Mouse (Mus musculus): ENCODE data around the gene Nsun2. TPM values are rescaled to one million over a fixed set of nuclear protein-coding genes. Genes with fewer than 3 reads are reported as not detected.
"Not testable (repeated sequence)": the region's sequence is repeated elsewhere in the genome, so short reads cannot be mapped to it uniquely, and the experiment has no call there.

Gene Nsun2
- polyA plus RNA-seq, 1 experiment from 2014 or later = 98.7 TPM

DNA sequence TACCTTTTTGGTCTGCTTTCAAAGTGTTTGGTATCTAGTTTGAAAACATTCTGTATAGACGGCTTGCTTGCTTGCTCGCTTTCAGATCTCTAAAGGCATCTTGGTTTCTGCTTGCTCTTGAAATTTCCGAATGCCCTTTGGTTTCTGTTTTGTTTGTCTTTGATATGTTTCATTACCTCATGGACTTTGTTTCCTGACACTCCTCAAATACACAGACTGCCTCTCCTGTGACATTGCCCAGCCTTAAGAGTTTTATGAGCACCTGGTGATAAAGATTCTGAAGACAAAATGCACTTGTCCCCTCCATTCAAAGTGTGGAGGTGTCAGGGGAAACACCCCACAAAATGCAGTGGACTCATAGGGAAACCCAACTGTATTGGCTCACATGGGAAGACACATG is 30.4 kb downstream of the Nsun2 start:
- DNase-seq (ENCODE audit: low spot score) = no peak
- H3K4me3 ChIP-seq = no peak overlapping the region
- peaks cover 16% of the 10 kb centered on the region for H3K4me1 ChIP-seq (replicated peaks)
- no peak overlapping the region for H3K27ac ChIP-seq
- no peaks in the 10 kb centered on the region for H3K27me3 ChIP-seq (ENCODE audit: insufficient read depth, poor library complexity, severe bottlenecking)
- no peaks in the 10 kb centered on the region for H3K9me3 ChIP-seq
- 86% methylated on average over 3 of the region's 3 CpGs for WGBS
- no peaks in the 10 kb centered on the region for H3K36me3 ChIP-seq

GRCm38 (mm10) chr13:69564573-69564972 is 31.0 kb downstream of the Nsun2 start:
- Histone ChIP-seq H3K4me1 (replicated peaks) (peaks cover 11% of the 10 kb centered on the region), H3K4me3 (no peak overlapping the region), H3K27ac (no peak overlapping the region), H3K36me3 (no peaks in the 10 kb centered on the region), H3K9me3 (no peaks in the 10 kb centered on the region), H3K27me3 (ENCODE audit: insufficient read depth, poor library complexity, severe bottlenecking) (no peaks in the 10 kb centered on the region)
- DNase-seq (ENCODE audit: low spot score) = no peak

DNA sequence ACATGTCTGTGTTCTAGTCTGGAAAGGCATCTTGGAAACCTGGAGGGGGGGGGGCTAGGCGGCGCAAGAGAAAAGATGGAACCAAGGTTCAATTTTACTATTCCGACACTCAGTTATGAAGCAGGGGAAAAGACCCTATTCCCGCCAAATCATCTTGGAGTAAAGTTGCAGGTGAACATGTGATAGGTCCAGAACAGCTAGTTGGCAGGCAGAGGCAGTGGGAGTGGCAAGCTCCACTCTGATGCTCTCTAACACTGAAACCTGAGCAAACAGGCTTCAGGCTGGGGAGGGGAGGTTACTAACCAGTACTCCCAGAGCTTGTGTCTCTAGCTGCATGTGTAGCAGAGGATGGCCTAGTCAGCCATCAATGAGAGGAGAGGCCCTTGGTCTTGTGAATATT is 31.9 kb downstream of the Nsun2 start:
- not testable (repeated sequence) for DNase-seq (ENCODE audit: low spot score); H3K9me3 ChIP-seq; H3K27me3 ChIP-seq (ENCODE audit: insufficient read depth, poor library complexity, severe bottlenecking); H3K27ac ChIP-seq; H3K36me3 ChIP-seq; H3K4me1 ChIP-seq (replicated peaks); H3K4me3 ChIP-seq
- WGBS = 87% methylated on average over 4 of the region's 4 CpGs

DNA sequence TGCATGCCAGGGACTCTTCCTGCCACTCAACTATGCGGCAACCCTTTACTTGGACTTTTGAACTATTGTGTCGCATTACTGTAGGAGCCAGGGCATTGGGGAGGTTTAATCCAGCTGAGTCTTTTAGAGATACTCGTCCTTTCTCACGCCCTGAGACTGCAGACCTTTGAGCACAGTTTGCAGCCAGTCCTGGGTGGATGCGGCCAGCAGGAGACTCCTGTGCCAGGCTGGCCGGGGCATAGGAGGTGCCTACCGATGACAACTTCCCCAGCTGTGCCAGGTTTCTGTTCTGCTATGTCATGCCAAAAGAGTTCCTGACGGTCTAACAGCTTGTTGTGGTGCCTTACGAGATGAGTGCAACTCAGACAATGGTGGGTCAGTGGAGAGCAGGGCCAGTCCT is 35.7 kb downstream of the Nsun2 start:
- H3K36me3 ChIP-seq = no peaks in the 10 kb centered on the region
- H3K27ac ChIP-seq = no peak overlapping the region
- H3K9me3 ChIP-seq = no peaks in the 10 kb centered on the region
- no peak for DNase-seq (ENCODE audit: low spot score)
- no peaks in the 10 kb centered on the region for H3K27me3 ChIP-seq (ENCODE audit: insufficient read depth, poor library complexity, severe bottlenecking)
- H3K4me1 ChIP-seq (replicated peaks) = no peaks in the 10 kb centered on the region
- 86% methylated on average over 9 of the region's 9 CpGs for WGBS
- H3K4me3 ChIP-seq = no peak overlapping the region

GRCm38 (mm10) chr13:69572594-69572993 is 39.0 kb downstream of the Nsun2 start:
- Histone ChIP-seq H3K4me3 (no peak overlapping the region), H3K36me3 (no peaks in the 10 kb centered on the region), H3K4me1 (replicated peaks) (no peaks in the 10 kb centered on the region), H3K27me3 (ENCODE audit: insufficient read depth, poor library complexity, severe bottlenecking) (no peaks in the 10 kb centered on the region), H3K27ac (no peak overlapping the region), H3K9me3 (no peaks in the 10 kb centered on the region)
- WGBS = 91% methylated on average over 3 of the region's 3 CpGs
- DNase-seq (ENCODE audit: low spot score) = no peak

DNA sequence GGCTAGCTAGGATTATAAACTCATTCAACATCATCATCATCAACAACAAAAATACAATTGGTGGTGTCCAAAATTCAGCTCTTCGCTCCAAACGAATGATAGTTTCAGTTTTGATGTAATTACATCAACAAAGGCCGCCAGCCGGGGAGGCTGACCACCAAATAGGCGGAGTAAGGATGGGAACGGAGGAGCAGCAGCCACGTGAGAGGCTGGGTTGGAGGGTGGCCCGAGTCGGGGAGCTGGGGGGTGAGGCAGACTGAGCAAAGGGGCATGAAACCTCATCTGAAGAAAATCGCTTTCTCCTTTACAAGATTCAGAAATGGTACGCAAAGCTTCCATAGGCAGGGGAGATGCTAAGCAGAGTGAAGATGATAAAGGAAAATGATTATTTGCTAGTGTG is 43.1 kb downstream of the Nsun2 start:
- WGBS = 64% methylated on average over 11 of the region's 11 CpGs

GRCm38 (mm10) chr13:69577181-69577834 is 43.8 kb downstream of the Nsun2 start:
- no peaks in the 10 kb centered on the region for H3K9me3 ChIP-seq
- no peak overlapping the region for H3K27ac ChIP-seq
- H3K27me3 ChIP-seq (ENCODE audit: insufficient read depth, poor library complexity, severe bottlenecking) = no peaks in the 10 kb centered on the region
- 89% methylated on average over 16 of the region's 16 CpGs for WGBS
- no peak overlapping the region for H3K4me3 ChIP-seq
- DNase-seq (ENCODE audit: low spot score) = no peak
- H3K36me3 ChIP-seq = no peaks in the 10 kb centered on the region
- no peaks in the 10 kb centered on the region for H3K4me1 ChIP-seq (replicated peaks)

More for the DNA sequence above, 43.1 kb downstream of the Nsun2 start:
- Histone ChIP-seq H3K9me3 (no peaks in the 10 kb centered on the region), H3K4me1 (replicated peaks) (no peaks in the 10 kb centered on the region), H3K27me3 (ENCODE audit: insufficient read depth, poor library complexity, severe bottlenecking) (no peaks in the 10 kb centered on the region), H3K36me3 (no peaks in the 10 kb centered on the region), H3K4me3 (no peak overlapping the region), H3K27ac (no peak overlapping the region)
- no peak for DNase-seq (ENCODE audit: low spot score)

DNA sequence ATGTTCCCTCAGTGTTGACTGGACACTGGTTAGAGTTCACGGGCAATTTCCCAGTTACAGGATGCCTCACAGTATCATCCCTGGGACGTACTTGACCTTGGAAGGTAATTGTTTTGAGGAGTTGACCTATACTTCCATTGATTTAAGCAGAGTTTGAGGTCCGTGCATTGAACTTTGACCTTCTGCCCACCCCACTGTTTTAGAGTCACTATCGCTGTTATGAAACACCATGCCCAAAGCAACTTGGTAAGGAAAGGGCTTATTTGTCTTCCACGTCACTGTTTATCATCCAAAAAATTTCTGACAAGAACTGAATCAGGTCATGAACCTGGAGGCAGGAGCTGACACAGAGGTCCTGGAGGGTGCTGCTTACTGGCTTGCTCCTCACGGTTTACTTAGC is 48.9 kb downstream of the Nsun2 start:
- Histone ChIP-seq H3K4me1 (replicated peaks) (no peaks in the 10 kb centered on the region), H3K36me3 (no peaks in the 10 kb centered on the region; the same call in 1 of the 2 replicates), H3K27ac (no peak overlapping the region), H3K27me3 (ENCODE audit: insufficient read depth, poor library complexity, severe bottlenecking) (no peaks in the 10 kb centered on the region), H3K9me3 (no peaks in the 10 kb centered on the region), H3K4me3 (no peak overlapping the region)
- no peak for DNase-seq (ENCODE audit: low spot score)
- 86% methylated on average over 6 of the region's 6 CpGs for WGBS

DNA sequence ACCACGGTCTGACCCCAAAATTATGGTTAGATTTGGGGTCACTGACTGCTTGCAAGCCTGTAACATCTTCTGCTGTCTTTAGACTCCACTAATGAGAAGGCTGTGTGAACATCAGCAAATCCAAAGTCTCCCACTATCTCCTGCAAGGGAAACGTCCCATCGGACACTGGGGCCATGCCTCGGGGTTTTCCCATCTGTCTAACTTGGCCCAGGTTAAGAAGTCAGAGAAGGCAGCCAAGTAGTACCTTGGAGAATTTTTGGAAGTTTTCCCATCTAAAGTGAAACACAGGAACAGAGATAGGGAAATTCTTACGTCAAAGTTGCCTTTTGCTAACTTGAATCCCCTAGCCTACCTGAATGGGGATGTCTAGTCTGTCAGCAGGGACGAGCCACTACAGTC is 50.0 kb downstream of the Nsun2 start:
- Histone ChIP-seq H3K27me3 (ENCODE audit: insufficient read depth, poor library complexity, severe bottlenecking) (no peaks in the 10 kb centered on the region), H3K27ac (no peak overlapping the region), H3K36me3 (no peaks in the 10 kb centered on the region; the same call in 1 of the 2 replicates), H3K4me1 (replicated peaks) (0 out of 2 replicates have a peak, but pooled peaks cover 6% of the 10 kb centered on the region), H3K4me3 (no peak overlapping the region), H3K9me3 (no peaks in the 10 kb centered on the region)
- 89% methylated on average over 6 of the region's 6 CpGs for WGBS
- DNase-seq (ENCODE audit: low spot score) = no peak

GRCm38 (mm10) chr13:69585828-69586227 is 52.3 kb downstream of the Nsun2 start:
- H3K27me3 ChIP-seq (ENCODE audit: insufficient read depth, poor library complexity, severe bottlenecking) = no peaks in the 10 kb centered on the region
- no peaks in the 10 kb centered on the region; the same call in 1 of the 2 replicates for H3K36me3 ChIP-seq
- H3K27ac ChIP-seq = no peak overlapping the region
- no peak overlapping the region for H3K4me3 ChIP-seq
- DNase-seq (ENCODE audit: low spot score) = no peak
- 0 out of 2 replicates have a peak, but pooled peaks cover 7% of the 10 kb centered on the region for H3K4me1 ChIP-seq (replicated peaks)
- 72% methylated on average over 6 of the region's 6 CpGs for WGBS
- no peaks in the 10 kb centered on the region for H3K9me3 ChIP-seq

DNA sequence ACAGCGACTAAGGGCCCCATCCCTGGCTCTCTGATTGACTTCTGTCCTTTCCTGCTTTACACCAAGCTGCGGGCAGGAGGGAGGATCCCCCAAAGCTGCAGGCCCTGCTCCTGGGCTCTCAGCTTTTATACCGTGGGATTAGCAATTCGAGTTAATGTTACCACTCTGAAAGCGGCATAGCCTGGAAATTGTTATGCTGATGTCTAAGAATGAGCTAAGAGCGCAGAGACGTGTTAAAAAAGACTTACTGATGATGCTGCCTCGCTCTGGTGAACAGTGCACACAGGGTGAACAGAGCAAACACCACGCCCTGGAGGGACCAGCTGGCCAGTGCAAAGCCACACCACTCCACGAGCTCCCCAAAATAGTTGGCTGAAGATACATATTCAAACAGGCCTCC is 52.8 kb downstream of the Nsun2 start:
- Histone ChIP-seq H3K27me3 (ENCODE audit: insufficient read depth, poor library complexity, severe bottlenecking) (no peaks in the 10 kb centered on the region), H3K9me3 (no peaks in the 10 kb centered on the region), H3K4me1 (replicated peaks) (0 out of 2 replicates have a peak, but pooled peaks cover 7% of the 10 kb centered on the region), H3K27ac (no peak overlapping the region), H3K4me3 (no peak overlapping the region), H3K36me3 (no peaks in the 10 kb centered on the region; the same call in 1 of the 2 replicates)
- DNase-seq (ENCODE audit: low spot score) = no peak
- 66% methylated on average over 10 of the region's 10 CpGs for WGBS

GRCm38 (mm10) chr13:69587849-69588248 is 54.3 kb downstream of the Nsun2 start:
- WGBS = 86% methylated on average over 3 of the region's 3 CpGs
- DNase-seq (ENCODE audit: low spot score) = no peak
- H3K4me3 ChIP-seq = no peak overlapping the region
- no peak overlapping the region for H3K27ac ChIP-seq
- no peaks in the 10 kb centered on the region for H3K27me3 ChIP-seq (ENCODE audit: insufficient read depth, poor library complexity, severe bottlenecking)
- no peaks in the 10 kb centered on the region; the same call in 1 of the 2 replicates for H3K36me3 ChIP-seq
- H3K9me3 ChIP-seq = no peaks in the 10 kb centered on the region
- 0 out of 2 replicates have a peak, but pooled peaks cover 7% of the 10 kb centered on the region for H3K4me1 ChIP-seq (replicated peaks)

DNA sequence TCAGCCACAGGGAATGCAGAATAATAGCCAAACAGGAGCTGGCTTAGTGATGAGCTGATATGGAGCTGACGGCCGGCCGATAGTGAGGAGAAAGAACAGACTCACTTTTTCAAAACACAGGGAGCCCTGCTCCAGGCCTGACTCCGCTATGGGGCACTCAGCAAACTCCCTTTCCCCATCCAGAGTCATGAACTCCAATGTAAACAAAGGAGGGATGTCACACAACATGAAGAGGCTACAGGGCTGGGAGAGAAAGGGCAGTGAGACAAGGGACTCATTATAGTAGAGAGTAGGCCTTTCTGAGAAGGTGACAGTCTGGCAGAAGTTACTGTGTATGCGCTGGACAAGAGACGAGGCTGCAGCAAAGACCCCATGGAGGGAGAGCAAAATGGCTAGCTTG is 54.7 kb downstream of the Nsun2 start:
- H3K27me3 ChIP-seq (ENCODE audit: insufficient read depth, poor library complexity, severe bottlenecking) = no peaks in the 10 kb centered on the region
- WGBS = 69% methylated on average over 6 of the region's 6 CpGs
- no peak overlapping the region for H3K27ac ChIP-seq
- no peaks in the 10 kb centered on the region for H3K9me3 ChIP-seq
- no peak for DNase-seq (ENCODE audit: low spot score)
- H3K4me3 ChIP-seq = no peak overlapping the region
- 0 out of 2 replicates have a peak, but pooled peaks cover 7% of the 10 kb centered on the region for H3K4me1 ChIP-seq (replicated peaks)
- H3K36me3 ChIP-seq = no peaks in the 10 kb centered on the region; the same call in 1 of the 2 replicates

DNA sequence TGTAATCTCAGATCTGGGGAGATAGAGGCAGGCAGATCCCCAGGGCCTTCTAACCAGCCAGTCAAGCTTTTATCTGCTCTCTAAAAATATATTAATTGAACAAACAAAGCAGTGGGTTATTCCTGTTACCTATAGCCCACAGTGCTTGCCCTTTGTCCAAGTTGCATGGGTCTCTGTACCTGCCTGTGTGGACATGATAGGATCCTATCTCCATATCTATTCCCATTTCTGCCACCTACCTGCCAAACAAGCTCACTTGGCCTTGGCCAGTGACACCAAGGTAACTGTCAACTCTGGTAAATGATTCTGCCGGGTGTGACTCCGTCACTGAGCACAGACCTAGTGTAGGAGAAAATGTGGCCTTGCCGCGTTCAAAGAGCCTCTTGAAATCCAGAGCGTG is 57.8 kb downstream of the Nsun2 start:
- no peak overlapping the region for H3K27ac ChIP-seq
- no peak for DNase-seq (ENCODE audit: low spot score)
- H3K4me1 ChIP-seq (replicated peaks) = 0 out of 2 replicates have a peak, but pooled peaks cover 7% of the 10 kb centered on the region
- 95% methylated on average over 5 of the region's 5 CpGs for WGBS
- H3K36me3 ChIP-seq = no peaks in the 10 kb centered on the region
- no peaks in the 10 kb centered on the region for H3K27me3 ChIP-seq (ENCODE audit: insufficient read depth, poor library complexity, severe bottlenecking)
- H3K9me3 ChIP-seq = no peaks in the 10 kb centered on the region
- no peak overlapping the region for H3K4me3 ChIP-seq

Data from hindbrain, embryonic 10.5 days (tissue).